Mouse (Mus musculus) brain, embryonic 18.5 days (tissue): Measurements from ENCODE around the gene Notch1.
A peak's percentile ranks its signal among the peaks of the same experiment; 100 is the strongest.

Source experiments
- DNase-seq: peaks from one replicate; pipeline ENCODE4 v3.0.0-alpha.2; 2012; ENCODE audit warnings: low read depth, low spot score

Notch1 gene

DNA sequence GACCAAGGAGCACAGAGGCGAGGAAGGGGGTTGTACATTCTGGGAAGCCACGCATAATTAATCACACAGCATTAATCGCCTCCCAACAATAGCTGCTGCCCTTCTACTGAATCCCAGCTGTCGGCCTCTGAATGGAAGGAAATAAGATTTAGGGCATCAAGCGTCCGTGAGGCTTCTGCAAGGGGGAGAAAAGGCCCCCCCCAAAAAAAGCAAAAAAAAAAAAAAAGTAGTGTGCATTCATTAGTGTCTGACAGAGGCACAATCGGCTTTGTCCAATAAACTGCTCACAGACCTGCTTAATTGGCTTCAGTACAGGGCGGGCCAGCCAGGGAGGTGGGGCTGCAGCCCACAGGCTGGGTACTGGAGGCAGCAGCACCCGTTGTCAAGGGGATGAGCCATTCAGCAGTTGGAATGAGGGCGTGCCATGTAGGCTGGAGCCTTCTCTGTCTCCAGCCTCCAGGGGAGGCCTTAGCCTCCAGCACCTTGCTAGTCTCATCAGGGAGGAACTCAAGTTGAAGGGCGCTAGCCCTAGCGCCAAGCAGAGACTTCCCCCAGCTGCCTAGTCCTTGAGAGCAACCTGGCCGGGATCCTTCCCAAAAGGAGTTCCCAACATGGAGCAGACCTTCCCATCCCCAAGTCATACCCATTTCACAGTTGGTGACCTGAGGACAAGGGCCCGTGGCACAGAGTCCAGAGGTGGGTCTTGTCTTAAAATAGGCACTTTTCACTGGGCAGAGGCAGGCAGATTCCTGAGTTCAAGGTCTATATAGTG is 15.7 kb downstream of the Notch1 start:
- DNase-seq, result peak; percentile 80

DNA sequence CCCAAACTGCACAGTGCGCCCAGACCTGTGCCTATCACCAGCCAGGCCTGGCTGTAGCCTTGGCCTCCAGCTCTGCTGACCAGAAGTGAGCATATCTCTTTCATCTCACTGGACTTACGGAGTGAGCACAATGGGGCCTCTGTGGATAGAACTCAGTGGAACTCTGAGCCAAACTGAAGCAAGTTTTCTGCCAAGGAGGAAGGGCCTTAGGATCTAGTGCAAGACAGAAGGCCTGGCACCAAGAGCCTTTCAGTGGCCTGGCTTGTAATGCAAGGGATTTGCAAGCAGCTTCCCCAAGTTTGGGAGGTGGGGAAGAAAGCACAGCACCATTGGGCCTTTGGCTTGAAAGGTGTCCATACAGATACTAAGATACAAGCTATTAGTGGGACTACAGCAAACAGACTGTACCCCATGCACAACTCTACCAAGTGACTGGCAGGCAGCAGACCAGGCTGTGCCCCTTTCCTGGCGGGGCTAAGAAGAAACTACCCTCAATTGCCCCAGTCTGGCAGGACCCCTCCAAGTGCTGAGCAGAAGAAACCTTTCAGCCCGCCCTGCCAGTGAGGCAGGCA is 16.4 kb downstream of the Notch1 start:
- DNase-seq, result no peak

- no peak for DNase-seq
Measured at GRCm38 (mm10) chr2:26498694-26499093, 17.8 kb downstream of the Notch1 start.

DNA sequence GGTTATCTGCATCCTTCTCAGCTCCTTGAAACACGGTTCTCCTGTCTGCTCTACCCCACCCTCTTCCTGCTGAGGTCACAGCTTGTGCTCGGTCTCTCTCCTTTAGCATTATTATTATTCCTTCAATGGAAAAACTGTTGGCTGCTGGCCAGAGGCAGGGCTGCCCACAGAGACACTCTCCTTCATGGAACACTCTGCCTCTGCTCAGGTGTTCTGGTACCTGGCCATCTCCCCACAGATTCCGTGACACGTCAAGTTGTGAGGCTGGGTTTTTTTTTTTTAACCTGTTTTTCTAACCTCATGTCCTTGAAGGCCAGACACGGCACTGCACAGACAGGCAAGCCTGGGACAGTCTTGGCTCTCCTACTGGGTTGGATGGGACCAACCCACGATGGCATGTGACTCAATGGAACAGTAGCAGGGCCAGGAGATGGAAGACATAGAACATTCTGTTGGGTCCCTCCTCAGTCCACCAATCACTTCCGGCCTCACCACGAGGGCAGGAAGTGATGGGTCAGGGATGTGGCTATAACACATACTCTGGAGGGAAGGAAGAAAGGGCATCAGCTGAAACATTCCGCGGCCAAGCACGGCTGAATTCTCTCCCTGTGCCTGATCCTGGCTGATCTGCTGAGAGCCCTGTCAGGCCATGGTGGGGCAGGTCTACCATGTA is 18.5 kb downstream of the Notch1 start:
- no peak for DNase-seq

- DNase-seq, result no peak
Measured at GRCm38 (mm10) chr2:26496451-26496850, 20.0 kb downstream of the Notch1 start.

GRCm38 (mm10) chr2:26495701-26496100 is 20.8 kb downstream of the Notch1 start:
- DNase-seq, result no peak

GRCm38 (mm10) chr2:26494991-26495390 is 21.5 kb downstream of the Notch1 start:
- DNase-seq, result no peak

- DNase-seq, result no peak
Measured at GRCm38 (mm10) chr2:26494396-26494795, 22.1 kb downstream of the Notch1 start.

DNA sequence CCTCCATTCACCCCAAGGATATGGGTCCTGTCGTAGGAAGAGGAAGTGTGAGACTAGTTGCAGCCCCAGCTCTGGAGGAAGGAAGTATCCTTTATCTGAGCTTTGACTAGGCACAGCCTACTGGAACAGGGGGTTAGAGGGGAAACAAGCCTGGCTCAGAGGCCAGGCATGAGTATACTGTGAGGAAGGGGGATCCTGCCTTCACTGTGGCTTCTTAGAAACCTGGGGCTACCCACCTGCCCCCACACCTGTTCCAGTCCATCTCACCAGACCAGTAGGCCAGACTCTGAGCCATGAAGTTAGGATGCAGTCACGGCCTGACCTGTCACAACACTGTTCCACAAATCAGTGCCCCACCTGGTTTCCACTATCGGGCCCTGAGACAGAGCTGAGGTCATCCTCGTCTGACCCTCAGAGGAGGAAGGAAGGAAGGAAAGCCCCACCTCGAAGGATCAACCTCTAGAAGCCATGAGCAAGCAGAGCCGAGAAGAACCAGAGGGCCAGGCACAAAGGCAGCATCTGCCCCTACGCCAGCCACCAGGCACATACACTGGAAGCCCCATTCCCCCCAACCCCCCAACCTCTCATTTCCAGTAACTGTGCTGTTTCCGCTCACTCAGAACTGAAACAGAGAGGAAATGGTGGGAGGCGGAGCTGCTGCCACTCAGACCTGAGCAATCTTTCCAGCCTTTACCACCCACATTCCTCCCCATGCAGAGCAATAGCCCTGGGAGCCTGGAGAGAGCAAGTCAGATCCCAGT is 23.3 kb downstream of the Notch1 start:
- no peak for DNase-seq

- no peak for DNase-seq
Measured at GRCm38 (mm10) chr2:26490760-26491301, 25.6 kb downstream of the Notch1 start.

DNA sequence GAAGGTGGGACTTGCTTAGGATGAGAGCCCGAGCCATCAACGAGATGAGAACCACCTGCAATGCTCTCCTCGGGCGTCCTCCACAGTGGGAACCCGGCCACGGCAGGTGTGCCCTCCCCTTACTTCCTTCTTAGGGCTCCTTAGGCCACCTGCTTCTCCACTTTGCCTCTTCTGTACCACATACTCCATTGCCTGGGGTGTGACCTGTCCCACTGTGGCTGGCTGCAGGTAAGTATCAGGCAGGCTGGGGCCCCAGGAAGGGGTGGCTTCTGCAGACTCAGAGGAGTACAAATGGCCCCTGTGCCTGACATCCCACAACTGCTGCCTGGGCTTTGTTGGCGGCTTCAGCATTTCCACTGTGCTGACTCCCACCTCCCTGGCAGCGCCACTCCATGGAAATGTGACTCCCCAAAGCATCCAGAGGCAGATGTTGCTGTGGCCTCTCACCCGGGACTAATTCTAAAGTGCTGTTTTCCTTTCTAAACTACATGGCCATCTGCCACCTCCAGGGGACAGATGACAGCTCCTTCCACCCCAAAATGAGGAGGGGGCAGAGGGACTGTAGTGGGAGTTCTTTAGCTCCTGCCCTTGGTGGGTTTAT is 27.8 kb downstream of the Notch1 start:
- DNase-seq, result no peak

- DNase-seq, result no peak
Measured at GRCm38 (mm10) chr2:26487322-26488021, 29.0 kb downstream of the Notch1 start.

DNA sequence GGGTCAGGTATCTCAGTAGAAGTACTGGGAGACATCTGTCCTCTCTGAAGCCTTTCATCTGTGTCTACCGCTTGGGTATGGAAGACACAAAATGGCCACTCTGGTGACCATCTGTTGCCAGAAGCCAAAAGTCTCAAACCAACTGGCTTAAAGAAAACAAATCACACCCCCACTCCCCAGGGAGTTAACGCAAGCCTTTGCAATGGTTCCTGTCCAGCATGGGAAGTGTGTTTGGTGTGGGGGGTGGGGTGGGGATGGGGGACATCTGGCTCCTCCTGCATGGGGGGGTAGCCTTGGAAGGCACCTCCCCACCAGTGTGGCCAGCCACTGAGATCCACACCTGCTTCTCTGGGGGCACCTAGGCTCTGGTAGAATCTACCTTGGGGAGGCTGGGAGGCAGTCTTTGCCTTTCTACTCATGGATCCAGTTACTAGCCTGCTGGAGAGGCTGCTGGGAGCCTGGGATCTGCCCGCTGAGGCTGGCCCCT is 29.6 kb downstream of the Notch1 start:
- DNase-seq, result no peak

DNA sequence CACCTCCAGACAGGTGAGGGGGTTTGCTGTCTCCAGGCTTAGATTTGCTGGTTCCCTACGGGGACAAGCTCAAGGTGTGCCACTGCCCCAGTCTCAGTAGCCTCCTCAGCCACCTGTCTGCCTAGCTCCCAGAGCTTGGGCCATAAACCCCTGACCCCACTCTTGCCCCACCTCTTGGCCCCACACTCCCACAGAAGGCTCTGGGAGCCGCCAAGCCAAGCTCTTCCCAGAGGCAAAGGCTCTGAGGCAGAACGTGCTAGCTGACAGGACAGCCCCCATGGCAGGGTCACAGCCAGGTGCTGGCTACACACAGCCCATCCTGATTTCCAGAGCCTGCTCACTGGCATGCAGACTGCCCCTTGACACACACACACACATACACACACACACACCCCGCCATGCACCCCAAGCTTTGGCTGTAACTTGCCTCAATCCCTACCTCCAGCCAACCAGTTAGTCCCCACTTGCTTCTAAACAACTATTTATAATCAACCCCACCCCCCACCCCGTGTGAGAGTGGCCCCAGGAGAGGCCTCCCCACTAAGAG is 30.1 kb downstream of the Notch1 start:
- DNase-seq, result no peak

DNA sequence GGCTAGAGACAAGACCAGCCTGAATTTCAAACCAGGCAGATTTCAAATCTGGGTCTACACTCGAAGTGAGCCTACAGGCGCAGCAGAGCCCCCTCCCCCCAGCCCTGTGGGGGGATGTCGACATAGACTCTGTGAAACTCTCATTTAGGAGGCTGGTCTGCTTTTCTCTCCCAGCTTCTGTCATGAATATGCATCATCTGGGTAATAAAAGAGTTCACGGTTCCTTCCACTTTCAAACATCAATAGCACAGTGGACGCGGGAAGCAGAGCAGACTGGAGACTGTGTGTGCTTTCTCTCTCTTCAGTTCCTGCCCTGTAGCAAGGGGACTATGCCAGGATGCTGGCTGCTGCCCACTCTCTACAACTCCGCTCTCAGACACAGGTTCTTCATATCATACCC is 30.8 kb downstream of the Notch1 start:
- no peak for DNase-seq

DNA sequence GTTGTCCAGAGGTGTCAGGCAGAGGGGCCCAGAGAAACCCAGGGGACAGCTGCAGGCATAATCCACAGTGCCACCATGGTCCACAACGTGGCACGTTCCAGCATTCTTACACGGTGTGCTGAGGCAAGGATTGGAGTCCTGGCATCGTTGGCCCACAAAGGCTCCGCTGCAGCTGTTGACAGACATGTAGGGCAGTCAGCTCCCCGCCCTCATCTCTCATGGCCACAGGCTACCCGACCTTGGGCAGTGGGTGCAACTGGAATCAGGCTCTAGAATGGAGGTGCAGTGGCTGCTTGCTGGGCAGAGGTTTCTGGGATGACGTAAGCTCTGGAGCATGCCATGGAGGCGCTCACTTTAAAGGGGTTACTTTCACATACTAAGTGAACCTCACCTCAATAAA is 31.2 kb downstream of the Notch1 start:
- no peak for DNase-seq

DNA sequence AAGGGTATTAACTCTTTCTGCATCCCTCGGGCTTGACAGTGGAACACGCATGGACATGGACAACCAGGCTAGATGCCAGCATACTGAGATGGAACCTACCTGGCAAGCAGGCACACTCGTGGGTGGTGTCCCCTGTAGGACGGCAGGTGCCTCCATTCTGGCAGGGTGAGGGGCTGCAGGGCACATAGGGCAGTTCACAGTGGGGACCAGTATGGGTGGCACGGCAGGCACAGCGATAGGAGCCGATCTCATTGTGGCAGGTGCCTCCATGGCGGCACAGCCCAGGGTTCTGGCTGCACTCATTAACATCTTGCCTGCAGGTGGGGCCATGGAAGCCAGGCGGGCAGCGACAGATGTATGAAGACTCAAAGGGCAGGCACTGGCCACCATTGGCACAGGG is 32.3 kb downstream of the Notch1 start:
- DNase-seq, result no peak

DNA sequence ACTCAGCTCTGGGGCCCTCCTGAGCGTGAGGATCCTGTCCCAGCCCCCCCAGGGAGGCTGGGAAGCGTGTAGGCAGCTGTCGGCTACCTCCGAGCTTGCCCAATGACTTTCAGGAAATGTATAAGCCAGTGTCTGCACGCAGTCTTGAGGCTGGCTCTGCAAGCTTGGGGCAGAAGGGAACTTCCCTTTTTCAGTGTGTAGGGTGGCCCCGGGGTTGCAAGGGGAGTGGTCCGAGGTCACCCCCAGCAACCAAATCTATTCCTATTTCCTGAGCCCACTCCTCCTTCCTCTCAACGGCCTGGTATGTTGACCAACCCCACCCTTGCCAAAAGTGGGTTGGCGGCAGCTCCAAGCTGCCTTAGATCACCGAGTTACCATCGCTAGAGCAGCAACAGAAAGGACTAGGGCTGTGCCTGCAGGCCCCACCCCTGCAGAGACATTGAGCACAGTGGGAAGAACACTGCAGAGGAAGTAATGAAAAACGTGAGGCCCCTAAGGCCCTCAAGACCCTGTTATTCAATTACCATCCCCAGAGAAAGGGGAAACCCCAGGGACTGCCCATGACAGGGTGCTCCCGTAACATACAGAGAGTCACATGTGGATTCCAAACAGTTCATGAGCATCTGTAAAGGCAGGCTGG is 33.1 kb downstream of the Notch1 start:
- DNase-seq, result no peak

DNA sequence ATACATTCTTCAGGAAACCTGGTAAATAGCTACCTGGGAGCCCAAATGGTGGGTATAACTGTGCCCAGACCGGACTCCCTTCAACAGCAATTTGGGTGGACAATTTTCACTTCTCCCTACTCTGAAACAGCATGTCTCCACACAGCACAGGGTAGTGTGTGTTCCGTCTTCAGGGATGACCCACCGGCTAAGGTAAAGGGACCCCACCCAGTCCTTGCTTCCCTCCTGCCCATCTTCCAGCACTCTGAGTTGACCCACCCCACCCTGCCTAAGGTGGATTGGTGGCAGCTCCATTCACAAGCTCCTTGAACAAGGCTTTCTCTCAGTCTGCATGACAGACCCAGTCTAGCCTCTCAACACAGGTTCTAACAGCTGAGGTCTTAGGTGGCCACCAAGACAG is 33.6 kb downstream of the Notch1 start:
- DNase-seq, result no peak
